Mouse (Mus musculus) bone marrow, adult 2 months (tissue): ENCODE data around the gene Gtf2a2. TPM values are rescaled to one million over a fixed set of nuclear protein-coding genes. Genes with fewer than 3 reads are reported as not detected.

ENCODE experiments used
- H3K27ac ChIP-seq: fragments of 200-500 bp; 2 replicates; pipeline ENCODE4 v1.5.1; 2012; ENCODE audit warnings: low read depth, mild to moderate bottlenecking, control low read depth, inconsistent platforms, low read length; ENCODE audit not compliant: control insufficient read depth, poor library complexity, insufficient read depth
- H3K4me1 ChIP-seq: fragments of 200-500 bp; 2 replicates; pipeline ENCODE4 v1.6.1; 2011; ENCODE audit warnings: low read length; ENCODE audit not compliant: control insufficient read depth, insufficient read depth
- H3K4me3 ChIP-seq: fragments of 200-500 bp; replicated peaks from 2 replicates; pipeline ENCODE3; 2011; ENCODE audit warnings: mild to moderate bottlenecking, low read depth, low read length, control low read depth; ENCODE audit not compliant: control insufficient read depth
- CTCF ChIP-seq: fragments of 200-500 bp; IDR thresholded peaks from 2 replicates; pipeline ENCODE4 v1.5.1; 2011; ENCODE audit warnings: low read length, control low read depth; ENCODE audit not compliant: control insufficient read depth, insufficient read depth
- POLR2A ChIP-seq: fragments of 200-500 bp; IDR thresholded peaks from 2 replicates; pipeline ENCODE4 v1.6.1; 2011; ENCODE audit warnings: low read depth, mild to moderate bottlenecking, control low read depth, low read length, borderline replicate concordance; ENCODE audit not compliant: control insufficient read depth
- WGBS: fragments of 180-500 bp; shearing (Covaris S2); methylation state at CpG from one replicate; pipeline ENCODE4 v1.1.7; 2018; 5-methylcytosine and 5-hydroxymethylcytosine counted together
- polyA plus RNA-seq: library from polyadenylated mRNA; stranded (reverse); fragments of >200 nt; gene quantifications from 2 replicates; pipeline ENCODE4 v1.2.4, GENCODE M21; 2011; ENCODE audit warnings: low replicate concordance; ENCODE audit not compliant: missing spikeins, insufficient read depth, insufficient read length

The Gtf2a2 gene
- polyA plus RNA-seq, 1 experiment, result 78.5 TPM

DNA sequence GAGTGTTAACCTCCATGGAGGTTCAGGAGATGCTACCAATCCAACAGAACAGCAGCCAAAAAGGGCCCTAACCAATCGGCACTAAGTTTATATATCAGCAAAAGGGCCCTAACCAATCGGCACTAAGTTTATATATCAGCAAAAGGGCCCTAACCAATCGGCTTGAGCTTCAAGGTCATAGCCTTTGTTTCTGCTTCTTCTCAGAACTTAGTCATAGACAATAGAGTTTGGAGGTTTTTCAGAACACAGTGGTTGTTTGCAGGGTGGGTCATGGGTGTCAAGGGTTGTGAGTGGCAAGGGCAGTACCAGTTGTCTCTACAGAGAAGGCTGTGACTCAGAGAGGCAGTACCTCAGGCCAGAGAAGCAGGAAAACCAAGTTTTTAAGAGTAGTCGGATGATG, 29.8 kb downstream of the Gtf2a2 start:
- TF ChIP-seq CTCF (no peak), POLR2A (no peak)
- Histone ChIP-seq H3K27ac (no peak overlapping the region), H3K4me1 (no peaks in the 10 kb centered on the region; the same call in 1 of the 2 replicates), H3K4me3 (no peak overlapping the region)
- WGBS, result 90% methylated on average over 4 of the region's 4 CpGs

DNA sequence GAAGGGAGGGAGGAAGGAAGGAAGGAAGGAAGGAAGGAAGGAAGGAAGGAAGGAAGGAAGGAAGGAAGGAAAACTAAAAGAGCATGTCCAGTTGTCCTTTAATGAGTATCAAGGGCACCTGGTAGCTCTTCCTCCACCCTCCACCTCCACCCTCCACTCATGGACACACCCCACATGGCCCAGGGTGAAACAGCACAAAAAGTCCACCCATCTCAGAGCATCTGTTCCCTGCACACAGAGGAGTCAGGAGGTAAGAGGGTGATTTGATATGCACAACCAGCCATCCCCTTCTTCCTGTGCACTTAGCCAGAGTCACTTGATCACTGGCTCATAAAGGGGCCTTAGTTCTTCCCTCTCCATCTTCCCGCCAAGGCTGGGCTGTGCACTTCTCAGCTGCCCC, 30.6 kb downstream of the Gtf2a2 start:
- TF ChIP-seq CTCF, result no peak
- TF ChIP-seq POLR2A, result no peak
- Histone ChIP-seq H3K27ac (no peak overlapping the region), H3K4me1 (no peaks in the 10 kb centered on the region; the same call in 1 of the 2 replicates), H3K4me3 (no peak overlapping the region)
- 67% methylated on average over 1 of the region's 1 CpGs for WGBS

DNA sequence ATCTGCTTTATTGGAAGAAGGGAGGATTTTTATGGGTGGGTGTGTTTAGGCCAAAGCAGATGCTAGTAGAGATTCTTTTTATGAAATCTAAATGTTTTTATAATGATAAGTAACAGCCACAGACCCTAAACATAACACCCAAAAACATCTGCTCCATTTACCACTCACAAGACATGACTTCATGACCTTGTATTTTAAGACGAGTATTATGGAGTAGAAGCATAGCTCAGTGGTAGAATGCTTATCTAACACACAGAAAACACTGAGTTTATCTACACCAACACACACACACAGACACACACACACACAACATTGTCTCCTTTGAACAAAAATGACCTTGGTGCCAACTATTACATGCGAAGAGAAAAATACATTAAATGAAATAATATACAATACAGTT, 32.5 kb downstream of the Gtf2a2 start:
- Histone ChIP-seq H3K4me1 (no peaks in the 10 kb centered on the region; the same call in 1 of the 2 replicates), H3K4me3 (no peak overlapping the region), H3K27ac (no peak overlapping the region)
- no peak for TF ChIP-seq CTCF
- TF ChIP-seq POLR2A, result no peak
- 60% methylated on average over 2 of the region's 2 CpGs for WGBS

DNA sequence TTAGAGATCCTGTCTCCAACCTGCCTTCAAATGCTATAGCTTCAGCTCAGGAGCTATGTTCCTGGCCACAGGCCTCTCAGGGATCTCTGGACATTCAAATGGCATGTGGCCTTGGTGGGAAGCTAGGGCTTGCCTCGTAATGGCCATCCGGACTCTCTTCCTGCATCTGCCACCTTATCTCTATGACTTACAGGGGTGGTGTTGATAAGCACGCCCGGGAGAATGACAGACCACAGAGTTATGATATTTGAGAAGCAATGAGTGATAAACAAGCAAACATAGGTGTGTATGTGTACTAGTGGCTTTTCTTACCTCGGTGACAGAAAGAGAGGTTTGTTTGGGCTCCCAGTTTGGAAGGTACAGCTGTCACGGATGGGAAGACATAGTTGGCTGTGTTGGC, 33.9 kb downstream of the Gtf2a2 start:
- no peak overlapping the region for H3K27ac ChIP-seq
- TF ChIP-seq POLR2A, result no peak
- no peak for TF ChIP-seq CTCF
- WGBS, result 65% methylated on average over 6 of the region's 6 CpGs
- no peaks in the 10 kb centered on the region; the same call in 1 of the 2 replicates for H3K4me1 ChIP-seq
- no peak overlapping the region for H3K4me3 ChIP-seq

DNA sequence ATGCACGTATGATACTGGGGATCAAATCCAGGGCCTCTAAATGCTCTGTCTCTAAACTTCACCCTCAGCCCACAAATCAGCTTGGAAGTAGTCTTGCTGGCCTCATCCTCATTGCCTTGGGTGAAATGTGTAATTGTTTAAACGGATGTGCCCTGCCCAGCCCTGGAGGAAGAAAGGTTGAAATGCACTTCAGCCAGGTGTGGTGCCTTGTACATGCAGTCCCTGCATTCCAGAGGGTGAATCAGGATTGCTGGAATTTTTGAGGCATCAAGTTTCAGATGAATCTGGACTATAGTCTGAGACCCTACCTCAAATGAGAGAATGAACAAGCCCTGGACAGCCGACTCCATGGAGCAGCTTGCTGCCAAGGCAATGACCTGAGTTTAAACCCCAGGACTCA, 35.5 kb downstream of the Gtf2a2 start:
- 87% methylated on average over 3 of the region's 3 CpGs for WGBS
- TF ChIP-seq POLR2A, result no peak
- TF ChIP-seq CTCF, result no peak

DNA sequence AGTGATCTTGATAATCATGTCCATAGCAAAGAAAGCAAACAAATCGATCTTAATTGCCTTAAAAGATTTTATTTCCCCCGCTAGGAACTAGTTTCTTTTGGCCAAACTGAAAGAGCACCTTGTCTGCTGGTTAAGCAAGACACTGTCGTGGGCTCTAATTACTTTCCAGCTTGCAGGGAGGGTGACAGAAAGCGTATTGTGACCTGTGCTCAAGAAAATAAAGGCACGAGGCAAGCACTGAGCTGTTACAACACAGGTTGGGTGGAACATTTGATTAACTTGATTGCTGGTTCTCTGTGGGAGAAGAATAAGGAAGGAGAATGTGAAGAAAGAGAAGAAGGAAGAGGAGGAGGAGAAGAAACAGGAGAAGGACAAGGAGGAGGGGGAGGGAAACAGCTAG, 35.9 kb downstream of the Gtf2a2 start:
- TF ChIP-seq CTCF (no peak), POLR2A (no peak)
- H3K4me1 ChIP-seq, result no peaks in the 10 kb centered on the region; the same call in 1 of the 2 replicates
- H3K27ac ChIP-seq, result no peak overlapping the region
- 57% methylated on average over 5 of the region's 5 CpGs for WGBS
- no peak overlapping the region for H3K4me3 ChIP-seq

More for the DNA sequence above, 35.5 kb downstream of the Gtf2a2 start:
- no peak overlapping the region for H3K27ac ChIP-seq
- no peak overlapping the region for H3K4me3 ChIP-seq
- no peaks in the 10 kb centered on the region; the same call in 1 of the 2 replicates for H3K4me1 ChIP-seq

DNA sequence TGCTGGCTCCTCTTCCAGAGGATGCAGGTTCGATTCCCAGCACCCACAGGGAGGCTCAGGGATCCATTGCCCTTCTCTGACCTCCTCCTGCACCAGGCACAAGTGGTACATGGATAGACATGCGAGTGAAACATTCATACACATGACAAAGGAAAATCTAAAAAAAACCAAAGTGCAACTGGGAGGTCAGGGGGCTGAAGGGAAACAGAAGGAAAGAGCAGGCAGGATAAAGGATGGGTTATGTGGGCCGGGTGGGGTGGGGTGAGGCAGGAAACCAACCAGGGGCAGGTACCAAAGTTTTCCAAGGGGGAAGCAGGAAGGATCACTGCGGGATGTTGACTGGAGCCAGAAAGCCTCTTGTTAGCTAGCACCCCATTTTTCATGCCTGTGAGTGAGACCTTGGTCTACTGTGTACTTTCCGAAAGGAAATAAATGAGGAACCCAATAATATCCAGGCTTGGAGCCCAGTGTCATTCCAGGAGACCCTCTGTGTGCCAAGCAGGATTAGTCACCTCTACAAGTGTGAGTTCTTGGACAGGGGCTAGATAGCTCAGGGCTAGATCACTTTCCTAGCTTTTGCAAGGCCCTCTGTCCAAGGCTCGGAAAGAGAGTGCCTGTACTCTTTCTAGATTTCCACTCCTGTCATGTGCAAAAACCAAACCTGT, 36.5 kb downstream of the Gtf2a2 start:
- TF ChIP-seq POLR2A, result no peak
- TF ChIP-seq CTCF, result no peak
- H3K4me1 ChIP-seq, result no peaks in the 10 kb centered on the region; the same call in 1 of the 2 replicates
- no peak overlapping the region for H3K27ac ChIP-seq
- no peak overlapping the region for H3K4me3 ChIP-seq
- 56% methylated on average over 6 of the region's 6 CpGs for WGBS

DNA sequence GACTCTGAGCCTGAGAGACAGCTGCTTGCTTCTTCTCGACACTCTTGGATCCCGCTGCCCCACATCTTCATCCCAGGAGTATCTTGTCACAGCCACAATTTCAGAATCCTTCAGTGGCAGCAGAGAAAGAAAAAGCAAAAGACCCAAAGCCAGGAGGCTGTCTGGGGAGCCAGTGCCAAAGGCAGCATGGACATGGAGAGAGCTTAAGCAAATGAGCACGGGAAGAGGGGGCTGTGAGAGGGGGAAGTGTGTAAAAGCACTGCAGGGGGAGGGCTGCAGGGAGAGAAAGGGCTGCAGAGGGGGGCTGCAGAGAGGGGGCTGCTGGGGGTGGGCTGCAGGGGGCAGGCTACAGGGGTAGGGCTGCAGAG, 37.0 kb downstream of the Gtf2a2 start:
- TF ChIP-seq CTCF (no peak), POLR2A (no peak)
- 50% methylated on average over 3 of the region's 3 CpGs for WGBS
- Histone ChIP-seq H3K4me3 (no peak overlapping the region), H3K27ac (no peak overlapping the region), H3K4me1 (no peaks in the 10 kb centered on the region)
